Mouse (Mus musculus) bone marrow, adult 2 months (tissue): ENCODE measurements around the gene Gabrq. TPM values are rescaled to one million over a fixed set of nuclear protein-coding genes. Genes with fewer than 3 reads are reported as not detected.

ENCODE experiments used
- H3K27ac ChIP-seq: fragments of 200-500 bp; 2 replicates; pipeline ENCODE4 v1.5.1; 2012; ENCODE audit warnings: low read depth, mild to moderate bottlenecking, control low read depth, inconsistent platforms, low read length; ENCODE audit not compliant: control insufficient read depth, poor library complexity, insufficient read depth
- H3K4me1 ChIP-seq: fragments of 200-500 bp; 2 replicates; pipeline ENCODE4 v1.6.1; 2011; ENCODE audit warnings: low read length; ENCODE audit not compliant: control insufficient read depth, insufficient read depth
- H3K4me3 ChIP-seq: fragments of 200-500 bp; replicated peaks from 2 replicates; pipeline ENCODE3; 2011; ENCODE audit warnings: mild to moderate bottlenecking, low read depth, low read length, control low read depth; ENCODE audit not compliant: control insufficient read depth
- CTCF ChIP-seq: fragments of 200-500 bp; IDR thresholded peaks from 2 replicates; pipeline ENCODE4 v1.5.1; 2011; ENCODE audit warnings: low read length, control low read depth; ENCODE audit not compliant: control insufficient read depth, insufficient read depth
- POLR2A ChIP-seq: fragments of 200-500 bp; IDR thresholded peaks from 2 replicates; pipeline ENCODE4 v1.6.1; 2011; ENCODE audit warnings: low read depth, mild to moderate bottlenecking, control low read depth, low read length, borderline replicate concordance; ENCODE audit not compliant: control insufficient read depth
- WGBS: fragments of 180-500 bp; shearing (Covaris S2); methylation state at CpG from one replicate; pipeline ENCODE4 v1.1.7; 2018; 5-methylcytosine and 5-hydroxymethylcytosine counted together
- polyA plus RNA-seq: library from polyadenylated mRNA; stranded (reverse); fragments of >200 nt; gene quantifications from 2 replicates; pipeline ENCODE4 v1.2.4, GENCODE M21; 2011; ENCODE audit warnings: low replicate concordance; ENCODE audit not compliant: missing spikeins, insufficient read depth, insufficient read length

The Gabrq gene
- polyA plus RNA-seq: not detected in 2 replicates

GRCm38 (mm10) chrX:72824776-72825588, at the start of gene Gabrq:
TSS of gene Gabrq (plus strand) at chrX:72825178.
- no peaks in the 10 kb centered on the region for H3K4me1 ChIP-seq
- TF ChIP-seq CTCF: no peak
- TF ChIP-seq POLR2A: no peak
- H3K27ac ChIP-seq: no peak within 1 kb of the TSS
- 20% methylated on average over 43 of the region's 43 CpGs for WGBS
- H3K4me3 ChIP-seq: no peak within 1 kb of the TSS

DNA sequence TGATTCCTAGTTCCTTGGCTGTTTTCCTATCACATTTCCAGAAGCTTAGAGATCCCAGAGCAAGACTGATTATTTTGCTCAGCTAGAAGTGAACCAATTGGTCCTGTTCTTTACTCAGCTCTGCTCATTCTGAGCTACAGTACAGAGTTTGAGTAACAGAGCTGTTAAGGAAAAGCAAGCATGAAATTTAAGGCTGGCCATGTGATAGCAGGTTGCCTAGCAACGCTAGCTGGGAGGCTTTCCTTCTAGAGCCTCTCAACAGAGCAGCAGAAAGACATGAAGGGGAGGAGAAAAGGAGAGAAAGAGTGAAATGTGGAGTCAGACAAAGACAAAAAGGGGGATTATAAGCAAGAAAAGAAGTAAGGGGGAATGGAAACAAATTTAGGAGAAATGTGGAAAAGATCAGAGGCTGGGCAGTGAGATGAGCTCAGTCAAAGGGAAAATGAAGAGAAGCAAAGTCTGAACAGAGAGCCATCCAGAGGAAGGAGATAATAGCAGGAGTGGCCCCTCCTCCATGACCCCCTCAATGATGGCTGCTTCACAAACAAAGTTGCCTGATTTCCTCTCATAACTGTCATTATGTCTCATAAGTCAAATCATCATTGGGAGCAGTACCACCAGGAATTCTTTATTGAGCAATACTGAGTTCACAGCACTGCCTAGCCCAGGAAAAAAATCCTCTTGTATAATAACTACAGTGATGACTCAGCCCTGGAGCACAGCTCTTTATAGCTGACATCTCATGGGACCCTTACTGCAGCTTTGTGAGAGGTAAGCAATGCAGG, 36.0 kb upstream of the Gabrq start:
- TF ChIP-seq CTCF: no peak
- TF ChIP-seq POLR2A: no peak
- 26% methylated on average over 1 of the region's 1 CpGs for WGBS
- H3K4me1 ChIP-seq: no peaks in the 10 kb centered on the region
- no peak overlapping the region for H3K4me3 ChIP-seq
- no peak overlapping the region for H3K27ac ChIP-seq

DNA sequence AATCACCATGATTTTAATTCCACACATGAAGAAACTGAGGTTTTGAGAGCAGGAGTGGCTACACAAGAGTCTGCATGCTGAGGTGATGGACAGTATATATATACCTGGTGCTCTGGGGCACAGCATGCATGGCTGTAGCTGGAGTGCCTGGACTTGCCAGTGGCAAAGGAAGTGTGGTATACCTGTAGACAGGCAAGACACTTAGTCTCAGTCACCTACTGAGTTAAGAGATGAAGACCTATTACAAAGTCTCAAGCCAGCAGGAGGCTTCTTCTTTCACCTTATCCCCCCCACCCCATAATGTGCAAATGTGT, 35.5 kb upstream of the Gabrq start:
- TF ChIP-seq CTCF: no peak
- no peak for TF ChIP-seq POLR2A
- Histone ChIP-seq H3K4me3 (no peak overlapping the region), H3K27ac (no peak overlapping the region), H3K4me1 (no peaks in the 10 kb centered on the region)

DNA sequence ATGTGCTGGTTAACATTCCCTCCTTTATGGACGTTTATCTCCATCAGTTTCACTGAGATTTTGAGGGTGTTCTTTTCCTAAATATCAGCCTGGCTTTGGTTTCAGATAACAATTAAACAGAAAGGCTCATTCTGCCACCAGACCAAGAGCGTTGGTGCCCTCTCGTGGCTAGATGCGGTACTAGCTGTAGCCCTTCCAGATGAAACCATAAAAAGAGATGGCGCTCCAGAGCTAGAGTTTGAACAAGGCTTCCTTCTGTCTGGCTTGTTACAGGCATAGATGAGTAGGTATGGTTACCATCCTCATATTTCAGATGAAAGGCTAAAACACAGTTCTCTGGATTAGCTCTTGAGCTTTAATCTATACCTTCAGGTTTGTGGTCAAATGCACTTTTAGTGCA, 5.4 kb upstream of the Gabrq start:
- 3% methylated on average over 5 of the region's 5 CpGs for whole genome bisulfite sequencing
- Histone ChIP-seq H3K27ac (no peak overlapping the region), H3K4me1 (no peaks in the 10 kb centered on the region), H3K4me3 (no peak overlapping the region)
- peak; percentile 57 for TF ChIP-seq CTCF
- no peak for TF ChIP-seq POLR2A

- Histone ChIP-seq H3K4me1 (no peaks in the 10 kb centered on the region), H3K27ac (no peak overlapping the region), H3K4me3 (no peak overlapping the region)
- WGBS: 62% methylated on average over 2 of the region's 2 CpGs
- TF ChIP-seq POLR2A (no peak), CTCF (no peak)
Measured at GRCm38 (mm10) chrX:72823310-72823709, 1.7 kb upstream of the Gabrq start.

GRCm38 (mm10) chrX:72825589-72825905, 569 bp downstream of the Gabrq start:
- TF ChIP-seq CTCF (no peak), POLR2A (no peak)
- Histone ChIP-seq H3K4me1 (no peaks in the 10 kb centered on the region), H3K27ac (no peak overlapping the region), H3K4me3 (no peak overlapping the region)
- WGBS: 44% methylated on average over 7 of the region's 7 CpGs

Other genes starting within 250 kb of the Gabrq start
- not detected in 2 replicates for gene Gabra3, start 168.3 kb upstream of the Gabrq start, polyA plus RNA-seq
- 14.3 and 20.8 TPM in 2 replicates for gene Cetn2, start 93.2 kb downstream of the Gabrq start, polyA plus RNA-seq
- gene Nsdhl, start 93.4 kb downstream of the Gabrq start, polyA plus RNA-seq: 4.9 and 8.6 TPM in 2 replicates
- 0.42 TPM in 1 of 2 replicates, not detected in the other for gene Zfp185, start 162.2 kb downstream of the Gabrq start, polyA plus RNA-seq
- not detected in 2 replicates for gene Pnma5, start 211.9 kb downstream of the Gabrq start, polyA plus RNA-seq
- gene Pnma3, start 239.6 kb downstream of the Gabrq start, polyA plus RNA-seq: not detected in 2 replicates